20 mouse cellular contexts compared by ENCODE assay signal in genomic region chrX:11905231-11905630, GRCm38 (mm10).
"Had no signal": no experiment of that assay in that cellular context is flagged by ENCODE, and none has a peak within 500 bp of the region (broad histone marks: within the 10 kb centered on the region; RNA-seq: fewer than 3 reads in every experiment).

No protein-coding gene starts in this region.

- H3K9ac ChIP-seq: limb, embryonic 13.5 days; liver, embryonic 12.5 days; liver, embryonic 15.5 days; midbrain, embryonic 12.5 days; midbrain, embryonic 15.5 days; neural tube, embryonic 12.5 days; neural tube, embryonic 15.5 days; stomach, embryonic 15.5 days had no signal

- H3K27ac ChIP-seq: limb, embryonic 10.5 days; limb, embryonic 13.5 days; liver, embryonic 12.5 days; liver, embryonic 15.5 days; macrophage; midbrain, embryonic 12.5 days; midbrain, embryonic 15.5 days; neural tube, embryonic 12.5 days; neural tube, embryonic 15.5 days; stomach, embryonic 15.5 days had no signal

- H3K27me3 ChIP-seq: liver, embryonic 15.5 days; midbrain, embryonic 15.5 days; neural tube, embryonic 12.5 days; neural tube, embryonic 15.5 days; stomach, embryonic 15.5 days had no signal

- H3K9me3 ChIP-seq: limb, embryonic 10.5 days; limb, embryonic 13.5 days; liver, embryonic 12.5 days; liver, embryonic 15.5 days; midbrain, embryonic 12.5 days; midbrain, embryonic 15.5 days; neural tube, embryonic 12.5 days; neural tube, embryonic 15.5 days; stomach, embryonic 15.5 days had no signal

- H3K4me3 ChIP-seq: limb, embryonic 10.5 days; limb, embryonic 13.5 days; liver, embryonic 12.5 days; liver, embryonic 15.5 days; midbrain, embryonic 12.5 days; midbrain, embryonic 15.5 days; neural tube, embryonic 12.5 days; neural tube, embryonic 15.5 days; stomach, embryonic 15.5 days had no signal

- DNase-seq: kidney, adult 18-20 months; kidney, adult 9 months; kidney, postnatal 14 days; kidney, postnatal 4 days; liver; lung, adult 2 months; right cerebral cortex, postnatal 25 days; spleen, adult 18-20 months; thymus, postnatal 25 days had no signal

- H3K36me3 ChIP-seq: limb, embryonic 10.5 days; limb, embryonic 13.5 days; liver, embryonic 12.5 days; liver, embryonic 15.5 days; midbrain, embryonic 12.5 days; midbrain, embryonic 15.5 days; neural tube, embryonic 12.5 days; neural tube, embryonic 15.5 days; stomach, embryonic 15.5 days had no signal

- ATAC-seq: intestine, embryonic 16.5 days; liver, embryonic 12.5 days; midbrain, embryonic 15.5 days had no signal

- H3K4me2 ChIP-seq: limb, embryonic 13.5 days; liver, embryonic 12.5 days; liver, embryonic 15.5 days; midbrain, embryonic 12.5 days; midbrain, embryonic 15.5 days; neural tube, embryonic 12.5 days; neural tube, embryonic 15.5 days; stomach, embryonic 15.5 days had no signal

- H3K4me1 ChIP-seq: limb, embryonic 10.5 days; limb, embryonic 13.5 days; liver, embryonic 12.5 days; liver, embryonic 15.5 days; midbrain, embryonic 12.5 days; midbrain, embryonic 15.5 days; neural tube, embryonic 12.5 days; neural tube, embryonic 15.5 days; stomach, embryonic 15.5 days had no signal
